Mouse (Mus musculus) 3T3-L1 (cell line): Measurements from ENCODE around the gene Ddi2.

Experiments used
- DNase-seq: peaks from one replicate; pipeline ENCODE4 v3.0.0-alpha.2; 2015; ENCODE audit warnings: low read depth, low spot score

Gene Ddi2

DNA sequence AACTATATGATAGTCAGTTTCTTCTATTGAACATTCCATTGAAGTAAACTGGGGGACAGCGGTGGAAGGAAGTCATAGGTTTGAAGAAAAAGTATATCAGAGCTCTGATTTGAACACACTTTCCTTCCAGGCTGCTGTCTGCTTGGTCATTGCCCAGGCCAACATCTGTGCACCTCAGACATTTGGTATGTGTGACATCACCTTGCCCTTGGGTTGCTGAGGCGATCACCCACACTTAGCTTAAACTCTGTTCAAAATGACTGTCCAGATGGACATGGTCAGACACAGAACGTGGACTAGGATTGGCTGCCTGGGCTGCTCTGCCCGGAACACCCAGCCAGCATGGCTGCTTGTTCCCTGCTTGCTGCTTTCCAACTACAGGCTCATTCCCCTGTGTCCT is 19.2 kb upstream of the Ddi2 start:
- DNase-seq, result peak; percentile 59

DNA sequence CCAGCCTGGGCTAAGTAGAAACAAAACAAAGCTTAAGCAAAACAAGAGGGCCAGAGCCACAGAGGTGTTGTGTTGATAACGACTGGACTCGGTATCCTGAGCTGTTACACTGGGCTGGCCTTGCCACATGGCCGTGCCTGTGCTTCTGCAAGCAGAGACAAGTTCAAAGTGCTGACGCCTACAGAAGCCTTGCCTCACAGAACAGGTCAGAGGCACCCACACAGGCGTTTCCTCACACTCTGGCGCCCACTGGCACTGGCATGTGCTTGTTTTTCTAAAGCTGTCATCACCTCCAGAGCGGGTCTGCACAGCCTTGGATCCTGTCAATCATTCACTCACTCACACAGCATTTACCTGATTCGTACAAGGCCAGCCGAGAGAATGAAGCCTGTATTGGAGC is 18.6 kb upstream of the Ddi2 start:
- peak; percentile 8 for DNase-seq

DNA sequence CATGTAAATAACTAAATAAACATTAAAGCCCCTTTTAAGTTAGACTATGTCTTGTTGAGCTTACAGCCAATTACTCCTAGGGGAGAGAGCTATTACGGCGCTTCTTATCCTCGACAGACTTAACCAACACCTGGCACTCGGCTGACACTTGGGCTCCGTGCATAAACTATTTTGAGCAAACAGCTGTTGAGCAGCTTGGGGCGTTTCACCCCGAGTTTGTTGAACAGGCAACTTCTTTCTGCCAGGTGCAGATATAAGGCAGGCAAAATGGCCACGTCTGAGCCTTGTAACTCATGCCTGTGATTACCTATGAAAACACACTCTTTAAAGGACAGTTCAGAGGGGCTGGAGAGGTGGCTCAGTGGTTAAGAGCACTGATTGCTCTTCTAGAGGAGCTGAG is 14.8 kb upstream of the Ddi2 start:
- no peak for DNase-seq

DNA sequence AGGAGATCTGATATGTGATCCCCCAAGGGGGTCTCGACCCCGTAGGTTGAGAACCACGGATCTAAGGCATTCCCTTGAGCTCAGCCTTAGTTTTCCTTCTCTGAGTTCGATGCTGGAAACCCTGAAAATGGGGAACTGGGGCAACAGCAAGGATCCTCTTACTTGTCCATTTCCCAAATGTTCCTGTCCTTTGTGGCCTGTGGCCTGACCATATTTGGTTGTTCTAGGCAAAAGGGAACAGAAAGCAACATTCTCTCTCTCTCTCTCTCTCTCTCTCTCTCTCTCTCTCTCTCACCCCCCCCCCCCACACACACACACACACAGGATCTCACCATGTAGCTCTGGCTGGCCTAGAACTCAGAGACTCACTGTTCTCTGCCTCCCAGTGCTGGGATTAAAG is 13.6 kb upstream of the Ddi2 start:
- DNase-seq, result no peak

DNA sequence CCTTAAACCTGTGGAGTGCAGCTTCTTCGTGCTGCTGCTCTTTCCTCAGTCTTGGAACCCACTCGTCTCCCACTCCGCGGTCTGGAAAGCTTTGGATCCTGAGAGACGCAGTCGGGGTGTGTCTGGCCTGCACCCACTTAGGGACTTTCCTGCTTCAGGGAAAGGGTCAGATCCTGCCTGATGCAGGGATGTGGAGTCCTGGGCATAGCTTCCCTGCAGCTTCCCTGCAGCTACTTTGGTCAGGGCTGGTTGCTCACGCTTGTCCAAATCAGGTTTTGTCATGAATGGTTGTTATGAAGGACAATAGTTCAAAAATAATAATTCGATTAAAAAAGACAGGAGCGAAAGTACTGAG is 12.0 kb upstream of the Ddi2 start:
- DNase-seq, result no peak

DNA sequence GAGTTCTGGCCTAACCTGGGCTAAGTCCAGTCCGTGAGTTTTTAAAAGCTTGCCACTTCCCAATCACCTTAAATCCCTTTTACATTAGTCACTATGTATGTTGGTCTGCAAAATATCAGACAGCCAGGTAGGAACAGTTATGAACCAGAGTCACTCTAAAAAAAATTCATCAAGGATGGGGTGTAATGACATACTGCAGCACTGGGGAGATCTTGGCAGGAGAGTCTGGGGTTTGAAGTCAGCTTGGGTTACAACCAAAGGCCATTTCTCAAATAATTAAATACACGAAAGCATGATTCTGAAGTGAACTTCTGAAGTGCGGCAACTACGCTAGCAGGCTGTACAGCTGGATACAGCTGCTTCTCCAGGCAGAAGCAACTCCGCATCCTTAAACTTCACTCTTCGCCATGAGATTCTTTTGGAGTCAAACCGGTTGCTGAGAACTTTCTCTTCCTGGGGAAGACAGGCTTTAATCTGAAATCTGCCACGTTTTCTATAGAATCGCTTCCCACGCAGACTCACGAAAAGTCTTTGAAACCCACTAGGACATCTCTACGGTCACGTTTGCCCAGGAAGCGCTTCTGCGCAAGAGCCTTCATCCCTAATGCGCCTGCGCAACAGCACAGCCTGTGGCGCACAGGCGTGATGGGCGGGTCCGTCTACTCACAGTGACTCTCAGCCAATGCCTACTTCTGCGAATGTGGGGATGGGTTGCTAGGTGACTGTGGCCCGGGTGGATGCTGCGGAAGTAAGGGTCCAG is 11.4 kb upstream of the Ddi2 start:
- peak; percentile 76 for DNase-seq

DNA sequence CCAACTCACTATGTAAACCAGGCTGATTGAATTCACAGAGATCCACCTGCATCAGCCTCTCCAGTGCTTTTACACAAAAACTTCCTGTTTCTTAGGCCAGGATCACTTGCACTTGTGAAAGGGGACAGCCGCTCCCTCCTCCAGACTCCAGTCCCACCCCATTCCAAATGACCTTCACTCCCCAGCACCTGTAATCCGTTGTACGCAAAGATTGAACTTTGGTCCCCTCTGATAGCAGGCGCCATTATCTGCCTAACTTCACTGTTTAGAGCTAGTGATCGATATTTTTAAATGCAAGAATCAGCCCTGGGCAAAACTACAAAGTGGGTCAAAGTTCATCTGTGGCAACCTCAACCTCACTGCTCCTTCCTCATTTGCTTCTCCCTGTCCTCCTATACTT is 8.5 kb upstream of the Ddi2 start:
- DNase-seq, result no peak

DNA sequence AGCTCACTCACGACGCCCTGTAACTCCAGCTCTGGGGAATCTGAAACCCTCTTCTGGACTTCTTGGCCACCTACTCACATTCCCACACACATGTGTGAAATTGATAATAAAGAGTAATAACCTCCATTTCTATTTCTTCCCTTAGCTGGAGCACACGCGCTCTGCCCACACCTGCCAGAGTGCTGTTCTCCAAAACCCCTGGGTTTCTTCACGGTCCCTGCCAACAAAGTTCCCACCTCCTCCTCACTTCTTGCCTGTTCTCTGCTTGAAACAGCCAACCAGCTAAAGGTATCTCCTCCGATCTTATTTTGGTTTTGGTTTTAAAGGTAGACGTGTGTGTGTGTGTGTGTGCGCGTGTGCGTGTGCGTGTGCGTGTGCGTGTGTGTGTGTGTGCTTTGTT is 7.2 kb upstream of the Ddi2 start:
- no peak for DNase-seq

DNA sequence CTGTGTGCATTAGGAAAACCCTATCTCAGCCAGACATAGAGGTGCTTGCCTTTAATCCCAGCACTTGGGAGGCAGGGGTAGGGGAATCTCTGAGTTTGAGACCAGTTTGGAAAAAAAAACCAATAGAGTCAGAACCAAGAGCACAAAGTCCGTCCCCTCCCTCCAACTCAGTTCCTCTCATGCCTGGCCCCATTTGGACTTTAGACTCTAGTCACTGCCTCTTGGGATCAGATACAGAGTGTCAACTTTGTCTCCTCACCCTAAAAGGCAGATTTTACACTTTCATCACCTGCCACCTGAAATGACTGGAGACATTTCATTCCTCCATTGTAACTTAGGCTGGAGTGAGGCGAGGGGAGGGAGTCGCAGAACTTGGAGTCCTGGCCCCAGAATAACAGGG is 6.0 kb upstream of the Ddi2 start:
- no peak for DNase-seq

DNA sequence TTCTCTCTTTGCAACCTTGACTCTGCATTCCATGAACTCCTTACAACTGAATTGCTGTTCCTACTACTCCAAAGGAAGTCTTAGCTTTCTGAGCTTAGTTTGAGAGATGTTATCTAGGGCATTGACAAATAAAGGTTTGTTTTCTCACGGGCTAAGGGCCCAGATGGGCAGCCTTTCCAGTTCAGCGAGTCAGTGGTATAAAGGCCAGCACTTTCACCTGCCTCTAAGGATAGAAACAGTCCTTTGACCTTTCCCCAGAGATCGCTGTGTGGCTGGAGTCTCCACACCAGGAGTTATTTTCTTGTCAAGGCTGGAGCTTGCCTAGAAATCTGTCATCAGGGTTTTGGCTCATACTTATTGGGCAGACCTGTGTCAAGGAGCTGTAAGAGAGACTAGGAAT is 2.5 kb upstream of the Ddi2 start:
- no peak for DNase-seq

DNA sequence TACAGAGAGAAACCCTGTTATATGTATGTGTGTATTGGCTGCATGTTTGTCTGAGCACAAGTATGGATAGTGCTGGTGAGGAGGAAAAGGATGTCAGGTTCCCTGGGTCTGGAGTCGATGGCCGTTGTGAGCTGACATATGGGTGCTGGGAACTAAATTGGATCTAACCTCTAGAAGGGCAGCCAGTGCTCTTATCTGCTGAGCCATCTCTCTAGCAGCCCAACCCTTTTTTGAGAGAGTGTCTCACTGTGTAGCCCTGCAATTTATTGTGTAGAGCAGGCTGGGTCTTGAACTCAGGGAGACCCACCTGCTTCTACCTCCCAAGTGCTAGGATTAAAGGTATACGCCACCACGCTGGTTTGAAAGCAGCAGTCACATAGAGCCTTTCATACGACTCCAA is 2.1 kb upstream of the Ddi2 start:
- DNase-seq, result no peak

DNA sequence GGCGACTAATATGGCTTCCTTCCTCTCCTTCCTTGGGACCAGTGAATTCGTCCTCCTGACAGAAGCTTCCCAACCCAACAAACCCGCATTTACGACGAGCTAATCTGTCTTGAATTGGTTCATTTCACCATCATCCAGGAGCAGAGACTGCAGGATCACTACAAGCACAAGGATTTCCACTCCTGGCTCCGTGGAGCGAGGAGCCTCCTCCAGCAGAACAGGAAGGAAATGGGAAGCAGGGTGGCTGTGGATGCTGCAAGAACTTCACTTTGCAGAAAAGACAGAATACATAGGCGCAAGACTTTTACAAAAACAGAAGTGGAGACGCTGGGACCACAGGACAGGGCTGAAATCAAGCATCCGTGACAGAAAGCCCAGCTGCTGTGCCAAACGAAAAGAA is 1.4 kb upstream of the Ddi2 start:
- no peak for DNase-seq

DNA sequence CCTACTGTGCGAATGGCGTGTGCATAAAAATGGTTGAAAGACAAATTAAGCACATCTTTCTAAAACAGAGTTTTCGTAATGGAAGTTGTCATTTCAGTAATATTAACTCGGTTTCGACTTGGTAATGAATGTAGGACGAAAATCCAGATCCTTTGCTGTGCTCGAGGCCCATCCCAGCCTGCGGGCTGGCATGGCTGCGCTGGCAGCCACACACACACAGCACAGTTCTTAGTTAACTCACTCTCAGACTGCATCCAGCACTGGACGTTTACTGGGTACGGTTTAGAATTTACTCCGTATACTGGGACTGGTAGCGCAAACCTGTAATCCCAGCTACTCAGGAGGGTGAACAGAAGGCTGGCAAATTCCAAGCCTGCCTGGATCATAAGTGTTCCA is 452 bp upstream of the Ddi2 start:
- DNase-seq, result no peak

DNA sequence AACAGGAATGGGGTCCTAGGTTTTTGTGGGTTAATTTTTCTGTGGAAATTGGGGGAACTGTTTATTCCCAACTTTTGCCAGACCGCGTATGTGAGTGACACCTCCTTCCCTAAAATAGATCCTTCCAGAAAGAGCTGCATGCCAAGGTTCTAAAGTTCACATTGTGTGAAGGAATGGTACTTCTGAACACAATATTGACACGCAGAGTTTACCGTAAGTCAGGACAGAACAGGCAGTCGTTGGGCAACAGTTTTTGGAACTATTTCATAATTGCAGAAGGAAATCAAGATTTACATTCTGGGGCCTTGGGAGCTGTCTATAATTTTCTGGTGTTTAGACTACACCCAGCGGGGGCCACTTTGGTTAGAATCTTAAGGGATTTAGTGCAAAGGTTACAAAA is 1.3 kb downstream of the Ddi2 start:
- DNase-seq, result peak; percentile 23

DNA sequence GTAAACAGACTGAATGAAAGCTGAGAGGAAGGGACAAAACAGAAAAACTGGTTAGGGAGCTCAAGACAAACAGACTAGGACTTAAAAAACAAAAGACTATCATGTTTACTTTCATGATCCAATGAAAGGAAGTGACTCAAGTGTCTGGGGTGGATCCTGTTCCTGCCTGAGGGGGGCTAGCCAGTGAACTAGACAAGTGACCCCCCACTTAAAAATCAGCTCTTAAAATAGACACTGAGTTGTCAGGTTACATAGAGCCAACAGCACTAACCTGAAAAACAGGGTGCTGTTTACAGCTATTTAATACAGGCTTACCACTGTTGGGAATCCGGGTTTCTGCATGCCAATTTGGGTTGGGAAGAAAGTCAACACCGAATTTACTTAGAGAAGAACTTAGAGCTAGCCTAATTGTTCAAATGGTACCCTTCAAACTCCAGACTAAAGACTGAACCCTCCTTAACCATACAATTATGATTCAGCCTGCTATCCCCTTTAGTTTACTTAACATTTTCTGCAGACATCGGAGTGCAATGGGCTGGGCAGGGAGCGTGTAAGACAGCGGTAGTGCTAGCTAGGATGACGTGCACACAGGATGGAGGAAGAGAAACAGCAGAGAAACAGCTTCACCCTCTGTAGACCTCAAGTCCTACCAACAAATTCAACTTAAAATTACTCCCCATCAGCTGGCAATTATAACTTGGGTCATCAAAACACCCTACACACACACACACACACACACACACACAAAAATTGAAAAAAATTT is 2.3 kb downstream of the Ddi2 start:
- no peak for DNase-seq

DNA sequence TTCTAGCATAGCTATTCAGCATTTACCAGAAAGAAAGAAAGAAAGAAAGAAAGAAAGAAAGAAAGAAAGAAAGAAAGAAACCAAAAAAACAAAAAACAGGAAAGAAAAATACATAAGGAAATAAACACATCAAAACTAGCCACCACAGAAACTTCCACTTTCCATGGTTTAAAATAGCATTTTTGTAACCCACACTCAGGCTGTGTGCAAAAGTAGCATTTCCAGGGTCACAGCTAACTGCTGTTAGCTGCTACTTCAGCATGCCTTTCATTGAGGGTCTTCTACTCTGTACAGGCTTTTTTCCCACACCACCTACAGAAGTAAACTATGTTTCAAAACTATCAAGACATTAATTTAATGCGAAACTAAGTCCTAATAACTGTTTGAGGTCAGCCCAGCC is 3.9 kb downstream of the Ddi2 start:
- DNase-seq, result no peak

DNA sequence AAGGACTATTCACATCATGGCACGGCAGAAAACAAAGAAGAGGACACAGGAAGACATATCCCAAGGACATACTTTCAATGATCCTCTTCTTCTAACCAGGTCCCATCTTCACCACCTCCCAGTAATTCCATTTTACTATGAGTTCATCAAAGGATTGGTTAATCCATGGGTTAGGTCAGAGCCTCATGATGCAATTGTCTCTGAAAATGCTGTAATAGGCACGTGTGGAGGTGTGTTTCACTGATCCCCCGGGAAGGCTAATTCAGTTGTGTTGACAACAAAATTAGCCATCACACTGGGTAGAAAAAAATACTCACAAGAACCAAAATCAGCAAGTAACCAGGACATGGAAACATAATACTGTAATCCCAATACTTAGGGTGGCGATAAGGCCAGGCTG is 5.6 kb downstream of the Ddi2 start:
- DNase-seq, result peak; percentile 26

DNA sequence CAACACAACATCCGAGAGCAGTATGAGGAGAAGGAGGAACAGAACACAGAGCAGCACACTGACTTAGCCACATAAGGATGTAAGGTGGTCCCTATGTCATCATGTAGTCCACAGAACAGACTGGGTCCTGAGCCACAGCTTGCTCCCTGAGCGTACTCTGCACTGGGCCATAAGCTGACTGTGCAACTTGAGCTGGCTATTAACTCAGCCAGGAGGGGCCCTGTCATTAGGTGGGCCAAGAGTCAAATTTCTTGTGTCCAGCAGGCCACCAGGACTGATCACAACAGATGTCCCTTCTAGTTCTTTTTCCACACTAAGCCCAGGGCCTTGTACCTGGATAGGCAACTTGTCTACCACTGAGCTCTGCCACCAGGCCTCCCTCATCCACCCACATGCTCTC is 8.2 kb downstream of the Ddi2 start:
- DNase-seq, result no peak

DNA sequence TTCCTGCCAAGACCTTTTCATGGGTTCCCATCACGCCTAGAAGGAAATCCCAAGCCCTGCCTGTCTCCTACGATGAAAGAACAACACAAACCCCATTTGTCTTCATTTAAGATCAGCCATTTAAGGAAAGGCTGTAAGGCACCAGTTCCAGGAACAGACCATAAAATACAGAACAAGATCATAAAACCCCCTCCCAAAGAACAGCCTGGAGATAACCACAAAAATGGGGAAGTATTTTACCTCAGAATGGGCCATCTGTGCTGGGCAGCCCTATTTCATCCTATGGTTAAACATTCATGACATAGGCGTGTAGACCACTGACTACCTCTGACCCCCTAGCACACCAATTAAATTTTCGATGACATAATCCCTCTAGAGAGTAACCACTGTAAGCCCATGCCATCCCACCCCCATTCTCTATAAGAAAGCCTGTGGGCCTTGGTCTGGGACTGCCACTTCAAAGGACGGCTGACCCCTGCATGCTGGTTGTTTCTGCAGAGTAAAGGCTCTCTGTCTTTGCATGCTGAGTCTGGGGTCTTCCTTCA is 9.5 kb downstream of the Ddi2 start:
- DNase-seq, result no peak

DNA sequence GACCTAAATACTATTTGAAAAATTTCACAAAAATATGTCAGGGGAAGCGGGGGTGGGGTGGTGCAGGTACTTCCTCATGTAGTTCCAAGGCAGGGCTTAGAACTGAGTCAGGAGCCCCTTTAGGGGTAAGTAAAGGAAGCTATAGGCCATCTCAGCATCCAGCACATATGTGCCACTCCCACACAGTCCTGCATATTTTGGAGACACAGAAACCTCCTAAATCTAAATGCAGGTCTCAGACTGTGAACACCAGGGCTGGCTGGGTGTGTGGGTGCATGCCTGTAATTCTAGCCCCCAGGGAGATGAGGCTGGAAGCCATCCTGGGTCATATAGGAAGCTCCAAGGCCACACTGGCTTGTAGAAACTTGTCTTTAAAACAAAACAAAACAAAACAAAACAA is 12.0 kb downstream of the Ddi2 start:
- DNase-seq, result no peak

DNA sequence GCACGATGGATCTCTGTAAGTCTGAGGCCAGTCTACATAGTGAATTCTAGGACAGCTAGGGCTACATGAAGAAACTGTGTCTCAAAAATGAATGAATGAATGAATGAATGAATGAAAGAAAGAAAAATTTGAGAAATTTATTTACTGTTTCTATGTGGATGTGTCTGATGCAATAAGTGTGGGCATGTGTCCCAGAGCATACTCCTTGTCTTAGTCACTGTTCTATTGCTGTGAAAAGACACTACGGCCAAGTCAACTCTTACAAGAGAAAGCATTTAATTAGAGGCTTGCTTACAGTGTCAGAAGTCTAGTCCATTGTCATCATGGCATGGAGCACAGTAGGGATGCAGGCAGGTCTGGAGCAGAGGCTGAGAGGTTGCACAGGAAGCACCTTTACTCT is 14.2 kb downstream of the Ddi2 start:
- peak; percentile 77 for DNase-seq

DNA sequence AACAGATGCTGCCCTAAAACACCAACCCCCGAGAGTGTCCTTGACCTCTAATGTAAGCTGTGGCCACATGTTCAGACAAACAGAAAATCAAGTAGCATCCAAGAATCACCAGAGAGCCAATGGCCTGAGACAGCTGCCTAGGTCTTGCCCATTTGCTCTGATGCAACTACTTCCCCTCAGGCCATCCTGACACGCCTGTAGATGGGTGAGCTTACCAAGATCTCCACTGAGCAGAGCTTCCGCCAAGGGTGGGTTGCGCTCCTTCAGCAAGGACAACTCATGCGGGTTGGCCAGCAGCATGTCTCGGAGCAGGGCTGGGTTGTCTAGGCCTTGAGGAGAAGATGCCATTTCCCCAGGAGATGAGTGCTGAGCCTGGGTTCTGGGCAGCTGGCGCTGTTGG is 15.2 kb downstream of the Ddi2 start:
- peak; percentile 11 for DNase-seq

DNA sequence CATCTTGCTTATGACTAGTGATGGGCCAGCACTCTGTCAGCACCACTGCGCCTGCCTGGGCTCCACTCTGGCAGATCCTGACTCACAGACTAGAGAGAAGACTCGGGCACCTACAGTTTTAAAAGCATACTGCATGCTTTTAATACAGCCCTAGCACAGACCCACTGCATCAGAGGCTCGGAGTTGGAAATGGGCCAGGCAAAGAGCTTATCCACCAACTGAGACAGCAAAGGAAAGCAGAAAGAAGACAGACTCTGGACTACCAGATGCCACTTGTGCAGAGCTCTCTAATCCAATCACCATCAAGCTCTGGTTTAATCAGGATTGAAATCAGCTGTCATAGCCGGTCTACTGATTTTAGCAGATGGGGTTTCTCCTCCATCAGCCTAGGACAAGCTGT is 17.9 kb downstream of the Ddi2 start:
- no peak for DNase-seq
